Mouse (Mus musculus): Measurements from ENCODE around the gene Tmem89. TPM values are rescaled to one million over a fixed set of nuclear protein-coding genes. Genes with fewer than 3 reads are reported as not detected.

The Tmem89 gene
- polyA plus RNA-seq, 1 experiment, result not detected

GRCm38 (mm10) chr9:108964338-108964737 lies 49.9 kb downstream of the Tmem89 start:
- TF ChIP-seq MAX (IDR thresholded peaks at IDR 0.05) (no peak), MYOD1 (IDR thresholded peaks at IDR 0.05; ENCODE audit: control insufficient read depth, insufficient read length, low read depth) (no peak), CEBPB (IDR thresholded peaks at IDR 0.05; ENCODE audit: low read depth) (no peak), FOSL1 (IDR thresholded peaks at IDR 0.05; ENCODE audit: insufficient read depth, low read length, poor library complexity, severe bottlenecking) (no peak), USF1 (IDR thresholded peaks at IDR 0.05; ENCODE audit: low read depth) (no peak)
- no peak overlapping the region for H3K4me3 ChIP-seq (ENCODE audit: insufficient read depth, poor library complexity, severe bottlenecking)
- H3K79me3 ChIP-seq (ENCODE audit: low read depth), result no peaks in the 10 kb centered on the region
- H3ac ChIP-seq (ENCODE audit: control insufficient read depth, insufficient read length, low read depth), result no peak overlapping the region
- no peaks in the 10 kb centered on the region for H3K79me2 ChIP-seq (ENCODE audit: control insufficient read depth, insufficient read depth)
- H3K27me3 ChIP-seq (ENCODE audit: control insufficient read depth, insufficient read depth, insufficient read length), result no peaks in the 10 kb centered on the region
- H3K36me3 ChIP-seq (ENCODE audit: control insufficient read depth, insufficient read depth), result peaks cover 30% of the 10 kb centered on the region

Other genes with a start within 250 kb of the Tmem89 start
- 19.4 TPM for gene Prkar2a, start 225.3 kb upstream of the Tmem89 start, polyA plus RNA-seq (2012; fragmentation: generic; extraction: Trizol)
- gene Ip6k2, start 130.8 kb upstream of the Tmem89 start, polyA plus RNA-seq (2012; fragmentation: generic; extraction: Trizol), result 37.1 TPM
- 7.5 TPM for gene Nckipsd, start 106.3 kb upstream of the Tmem89 start, polyA plus RNA-seq (2012; fragmentation: generic; extraction: Trizol)
- 0.05 TPM for gene Celsr3, start 88.3 kb upstream of the Tmem89 start, polyA plus RNA-seq (2012; fragmentation: generic; extraction: Trizol)
- 4.3 TPM for gene Slc26a6, start 61.3 kb upstream of the Tmem89 start, polyA plus RNA-seq (2012; fragmentation: generic; extraction: Trizol)
- gene Uqcrc1, start 22.0 kb downstream of the Tmem89 start, polyA plus RNA-seq (2012; fragmentation: generic; extraction: Trizol), result 382 TPM
- 10.1 TPM for gene Col7a1, start 39.0 kb downstream of the Tmem89 start, polyA plus RNA-seq (2012; fragmentation: generic; extraction: Trizol)
- gene Ucn2, start 71.4 kb downstream of the Tmem89 start, polyA plus RNA-seq (2012; fragmentation: generic; extraction: Trizol), result 0.56 TPM
- 6.7 TPM for gene Pfkfb4, start 77.2 kb downstream of the Tmem89 start, polyA plus RNA-seq (2012; fragmentation: generic; extraction: Trizol)
- 86.4 TPM for gene Shisa5, start 123.9 kb downstream of the Tmem89 start, polyA plus RNA-seq (2012; fragmentation: generic; extraction: Trizol)
- gene Trex1, start 145.1 kb downstream of the Tmem89 start, polyA plus RNA-seq (2012; fragmentation: generic; extraction: Trizol), result 12.7 TPM
- gene Atrip, start 159.5 kb downstream of the Tmem89 start, polyA plus RNA-seq (2012; fragmentation: generic; extraction: Trizol), result 11.4 TPM
- gene Ccdc51, start 167.9 kb downstream of the Tmem89 start, polyA plus RNA-seq (2012; fragmentation: generic; extraction: Trizol), result 12.4 TPM
- gene Tma7, start 168.0 kb downstream of the Tmem89 start, polyA plus RNA-seq (2012; fragmentation: generic; extraction: Trizol), result 294 TPM
- 9.1 TPM for gene Plxnb1, start 180.8 kb downstream of the Tmem89 start, polyA plus RNA-seq (2012; fragmentation: generic; extraction: Trizol)
- not detected for gene Fbxw21, start 247.4 kb downstream of the Tmem89 start, polyA plus RNA-seq (2012; fragmentation: generic; extraction: Trizol)

Measured in C2C12 (cell line).